Mouse (Mus musculus): ENCODE measurements around the gene Pde8a. TPM values are rescaled to one million over a fixed set of nuclear protein-coding genes. Genes with fewer than 3 reads are reported as not detected.

Pde8a gene
- polyA plus RNA-seq, 1 experiment: 31.6 TPM

DNA sequence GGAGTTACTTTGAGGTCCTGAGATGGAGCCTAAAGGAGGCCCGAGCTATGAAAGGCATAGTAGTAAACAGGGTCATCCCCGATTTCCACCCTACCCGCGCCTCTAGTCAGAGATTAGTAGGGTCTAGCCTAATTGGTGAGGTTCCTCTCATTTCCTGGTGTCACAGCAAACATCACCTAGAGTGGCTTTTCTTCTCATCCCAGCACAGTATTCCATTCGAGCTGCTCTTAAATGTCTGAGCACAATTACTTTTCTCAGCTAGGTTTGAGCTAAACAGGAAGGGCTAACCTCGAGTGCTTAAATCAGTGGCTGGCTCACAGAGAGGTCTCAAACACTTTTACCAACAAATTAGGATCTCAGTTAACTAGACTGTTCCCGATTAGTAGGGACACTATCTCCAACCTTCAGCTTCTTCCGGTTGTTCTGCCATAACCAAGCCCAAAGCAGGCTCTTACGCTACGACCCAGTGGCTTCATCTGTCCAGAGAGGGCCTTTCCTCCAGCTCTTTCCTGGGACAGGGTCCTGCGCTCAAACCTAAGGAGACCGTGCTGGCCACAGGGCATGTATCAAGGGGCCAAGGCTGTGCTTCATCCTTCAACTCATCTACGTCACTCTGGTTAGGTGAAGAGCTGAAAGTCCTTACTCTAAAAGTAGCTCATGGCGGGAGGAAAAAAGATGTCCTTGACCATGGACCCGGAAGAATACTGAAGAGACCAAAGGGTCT lies 132.2 kb downstream of the Pde8a start:
- peak overlapping the region; percentile 73 for H3K4me3 ChIP-seq (ENCODE audit: insufficient read depth, low read depth, low read length)
- 61% methylated on average over 15 of the region's 15 CpGs for WGBS
- peaks cover 16% of the 10 kb centered on the region; the same call in 1 of the 2 replicates for H3K4me1 ChIP-seq (ENCODE audit: control insufficient read depth, insufficient read depth, low read length)
- peak overlapping the region; percentile 73 for H3K27ac ChIP-seq (ENCODE audit: insufficient read depth, low read depth, low read length)
- TF ChIP-seq CTCF (conservative IDR thresholded peaks at IDR 0.05; ENCODE audit: insufficient read depth, insufficient read length, low read depth, low read length) (no peak), POLR2A (IDR thresholded peaks at IDR 0.05; ENCODE audit: low read depth, low read length) (no peak)
- DNase-seq: no peak
- no peaks in the 10 kb centered on the region for H3K27me3 ChIP-seq (replicated peaks; ENCODE audit: control insufficient read depth, insufficient read depth, low read length)
- peaks cover 4% of the 10 kb centered on the region; the same call in 1 of the 2 replicates for H3K36me3 ChIP-seq (ENCODE audit: control insufficient read depth, insufficient read depth, low read length)

DNA sequence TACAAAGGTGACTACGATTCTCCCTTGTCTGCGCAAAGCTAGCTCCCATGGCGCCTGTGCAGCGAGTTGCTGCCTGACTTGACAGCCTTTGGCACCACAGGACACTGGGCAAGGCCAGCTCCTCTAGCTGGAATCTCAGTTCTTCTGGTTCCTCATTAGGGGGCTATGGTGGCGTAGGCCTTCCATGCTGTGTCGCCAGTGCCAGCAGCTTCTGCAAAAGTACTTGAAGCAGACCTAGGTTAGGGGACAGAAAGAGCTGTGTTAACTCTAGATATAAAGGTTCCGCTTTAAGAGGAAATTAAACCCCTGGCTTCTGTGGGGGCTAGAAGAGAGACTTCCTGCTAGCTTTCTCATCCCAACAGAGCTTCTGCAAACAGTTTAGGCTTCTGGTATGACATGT lies 134.8 kb downstream of the Pde8a start:
- Histone ChIP-seq H3K36me3 (ENCODE audit: control insufficient read depth, insufficient read depth, low read length) (no peaks in the 10 kb centered on the region), H3K4me1 (ENCODE audit: control insufficient read depth, insufficient read depth, low read length) (peaks cover 7% of the 10 kb centered on the region; the same call in 1 of the 2 replicates), H3K4me3 (ENCODE audit: insufficient read depth, low read depth, low read length) (no peak overlapping the region), H3K27ac (ENCODE audit: insufficient read depth, low read depth, low read length) (no peak overlapping the region), H3K27me3 (replicated peaks; ENCODE audit: control insufficient read depth, insufficient read depth, low read length) (no peaks in the 10 kb centered on the region)
- no peak for DNase-seq
- WGBS: 71% methylated on average over 7 of the region's 7 CpGs
- TF ChIP-seq CTCF (conservative IDR thresholded peaks at IDR 0.05; ENCODE audit: insufficient read depth, insufficient read length, low read depth, low read length) (no peak), POLR2A (IDR thresholded peaks at IDR 0.05; ENCODE audit: low read depth, low read length) (no peak)

DNA sequence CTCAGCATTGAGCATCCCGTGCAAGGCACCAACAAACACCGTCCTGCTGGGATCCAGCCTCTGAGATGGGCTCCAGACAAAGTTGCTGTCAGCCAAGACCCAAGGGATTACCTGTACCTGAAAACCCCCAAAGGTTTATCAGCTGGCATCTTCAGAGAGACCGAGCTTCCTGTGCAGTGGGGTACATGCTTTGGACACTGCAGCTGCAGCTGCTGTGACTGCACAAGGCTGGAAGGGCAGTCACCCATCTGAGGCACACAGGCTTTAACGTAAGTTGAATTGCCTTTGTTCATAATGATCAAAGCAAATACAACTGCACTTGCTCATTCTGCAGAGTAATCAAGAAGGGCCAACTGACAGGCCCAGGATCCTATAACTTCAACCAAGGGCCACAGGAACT lies 138.4 kb downstream of the Pde8a start:
- Histone ChIP-seq H3K27me3 (replicated peaks; ENCODE audit: control insufficient read depth, insufficient read depth, low read length) (no peaks in the 10 kb centered on the region), H3K36me3 (ENCODE audit: control insufficient read depth, insufficient read depth, low read length) (no peaks in the 10 kb centered on the region), H3K4me1 (ENCODE audit: control insufficient read depth, insufficient read depth, low read length) (no peaks in the 10 kb centered on the region), H3K4me3 (ENCODE audit: insufficient read depth, low read depth, low read length) (no peak overlapping the region), H3K27ac (ENCODE audit: insufficient read depth, low read depth, low read length) (no peak overlapping the region)
- WGBS: 85% methylated on average over 4 of the region's 4 CpGs
- DNase-seq: no peak
- TF ChIP-seq POLR2A (IDR thresholded peaks at IDR 0.05; ENCODE audit: low read depth, low read length): no peak
- no peak for TF ChIP-seq CTCF (conservative IDR thresholded peaks at IDR 0.05; ENCODE audit: insufficient read depth, insufficient read length, low read depth, low read length)

DNA sequence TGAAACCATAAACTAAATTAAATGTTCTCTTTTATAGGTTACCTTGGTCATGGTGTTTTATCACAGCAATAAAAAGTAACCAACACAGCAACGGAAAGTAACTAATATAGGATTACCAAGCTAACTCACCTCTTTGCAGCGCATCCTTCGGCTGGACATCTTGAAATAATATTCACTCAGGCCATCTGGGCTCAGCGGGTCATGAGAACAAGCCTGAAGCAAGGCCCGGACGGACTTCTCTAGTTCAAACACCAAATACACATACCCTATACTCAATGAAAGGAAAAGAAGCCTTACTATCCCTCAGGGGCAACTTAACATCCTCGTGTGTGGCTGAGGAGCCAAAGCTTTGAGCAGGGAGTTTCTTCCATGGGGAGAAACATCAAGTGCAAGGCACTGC lies 142.3 kb downstream of the Pde8a start:
- Histone ChIP-seq H3K36me3 (ENCODE audit: control insufficient read depth, insufficient read depth, low read length) (no peaks in the 10 kb centered on the region), H3K27me3 (replicated peaks; ENCODE audit: control insufficient read depth, insufficient read depth, low read length) (no peaks in the 10 kb centered on the region), H3K4me1 (ENCODE audit: control insufficient read depth, insufficient read depth, low read length) (peaks cover 9% of the 10 kb centered on the region), H3K4me3 (ENCODE audit: insufficient read depth, low read depth, low read length) (no peak overlapping the region), H3K27ac (ENCODE audit: insufficient read depth, low read depth, low read length) (no peak overlapping the region)
- WGBS: 81% methylated on average over 7 of the region's 7 CpGs
- no peak for DNase-seq
- TF ChIP-seq POLR2A (IDR thresholded peaks at IDR 0.05; ENCODE audit: low read depth, low read length) (no peak), CTCF (conservative IDR thresholded peaks at IDR 0.05; ENCODE audit: insufficient read depth, insufficient read length, low read depth, low read length) (no peak)

DNA sequence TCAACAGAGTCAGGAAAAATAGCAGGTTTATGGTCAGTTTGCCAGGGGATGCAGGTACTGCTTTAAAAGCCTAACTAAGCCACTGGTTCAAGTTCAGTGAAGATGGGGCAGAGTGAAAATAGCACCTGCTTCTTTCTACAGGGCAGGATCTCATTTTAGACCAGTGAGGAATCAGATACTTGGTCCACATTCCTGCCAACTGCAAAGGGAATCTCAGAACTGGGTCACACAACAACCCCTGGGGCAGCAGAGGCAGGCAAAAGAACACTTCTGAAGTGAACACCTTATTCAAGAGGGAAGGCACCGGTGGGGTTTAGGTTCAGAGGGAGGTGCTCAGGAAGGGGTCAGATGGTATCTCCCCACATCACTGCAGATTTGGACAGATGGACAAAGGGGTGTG lies 143.0 kb downstream of the Pde8a start:
- H3K4me3 ChIP-seq (ENCODE audit: insufficient read depth, low read depth, low read length): no peak overlapping the region
- TF ChIP-seq POLR2A (IDR thresholded peaks at IDR 0.05; ENCODE audit: low read depth, low read length) (no peak), CTCF (conservative IDR thresholded peaks at IDR 0.05; ENCODE audit: insufficient read depth, insufficient read length, low read depth, low read length) (no peak)
- H3K27ac ChIP-seq (ENCODE audit: insufficient read depth, low read depth, low read length): no peak overlapping the region
- H3K36me3 ChIP-seq (ENCODE audit: control insufficient read depth, insufficient read depth, low read length): no peaks in the 10 kb centered on the region
- H3K4me1 ChIP-seq (ENCODE audit: control insufficient read depth, insufficient read depth, low read length): peaks cover 9% of the 10 kb centered on the region
- WGBS: 72% methylated on average over 1 of the region's 1 CpGs
- H3K27me3 ChIP-seq (replicated peaks; ENCODE audit: control insufficient read depth, insufficient read depth, low read length): no peaks in the 10 kb centered on the region
- DNase-seq: no peak

DNA sequence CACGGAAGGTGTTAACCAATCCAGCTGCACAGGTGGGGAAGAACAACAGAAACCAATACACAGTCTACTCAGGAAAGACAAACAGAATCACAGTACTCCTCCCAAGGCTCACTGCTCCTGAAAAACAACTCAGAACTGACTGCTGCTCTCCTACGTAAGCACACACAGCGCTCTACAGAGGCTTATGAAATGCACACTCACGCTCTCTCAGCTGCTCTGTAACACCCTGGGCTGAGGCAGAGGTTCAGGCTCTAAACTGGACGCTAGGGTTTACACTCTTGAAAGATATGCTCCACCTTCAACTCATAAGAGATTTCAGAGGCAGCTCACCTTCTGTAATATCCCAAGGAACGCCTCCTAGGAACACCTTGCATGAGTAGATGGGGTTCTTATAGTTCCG lies 143.6 kb downstream of the Pde8a start:
- TF ChIP-seq POLR2A (IDR thresholded peaks at IDR 0.05; ENCODE audit: low read depth, low read length) (no peak), CTCF (conservative IDR thresholded peaks at IDR 0.05; ENCODE audit: insufficient read depth, insufficient read length, low read depth, low read length) (no peak)
- 72% methylated on average over 7 of the region's 7 CpGs for WGBS
- no peak overlapping the region for H3K27ac ChIP-seq (ENCODE audit: insufficient read depth, low read depth, low read length)
- no peaks in the 10 kb centered on the region for H3K27me3 ChIP-seq (replicated peaks; ENCODE audit: control insufficient read depth, insufficient read depth, low read length)
- no peak overlapping the region for H3K4me3 ChIP-seq (ENCODE audit: insufficient read depth, low read depth, low read length)
- DNase-seq: no peak
- H3K4me1 ChIP-seq (ENCODE audit: control insufficient read depth, insufficient read depth, low read length): peaks cover 9% of the 10 kb centered on the region
- no peaks in the 10 kb centered on the region for H3K36me3 ChIP-seq (ENCODE audit: control insufficient read depth, insufficient read depth, low read length)

DNA sequence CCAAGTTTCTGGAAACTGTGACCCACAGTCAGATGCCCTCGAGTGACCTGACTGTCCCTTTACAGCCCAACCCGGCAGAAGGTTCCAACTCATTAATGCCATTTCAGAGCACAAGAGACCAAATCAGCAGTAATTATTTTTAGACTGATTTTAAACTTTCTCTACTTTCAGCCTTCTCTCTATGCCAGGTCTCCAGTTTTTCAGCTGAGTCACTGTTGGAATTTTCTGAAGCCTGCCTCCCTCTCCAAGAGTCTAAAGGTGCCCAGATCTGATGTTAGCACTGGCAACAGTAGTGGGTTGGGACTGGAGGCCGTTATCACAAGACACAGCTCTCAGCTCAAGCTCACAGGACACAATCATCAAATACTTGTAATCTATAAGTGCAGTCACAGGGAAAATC lies 154.6 kb downstream of the Pde8a start:
- WGBS: 40% methylated on average over 3 of the region's 3 CpGs
- Histone ChIP-seq H3K4me3 (ENCODE audit: insufficient read depth, low read depth, low read length) (no peak overlapping the region), H3K27ac (ENCODE audit: insufficient read depth, low read depth, low read length) (no peak overlapping the region), H3K36me3 (ENCODE audit: control insufficient read depth, insufficient read depth, low read length) (no peaks in the 10 kb centered on the region), H3K27me3 (replicated peaks; ENCODE audit: control insufficient read depth, insufficient read depth, low read length) (no peaks in the 10 kb centered on the region; the same call in 1 of the 2 replicates), H3K4me1 (ENCODE audit: control insufficient read depth, insufficient read depth, low read length) (peaks cover 3% of the 10 kb centered on the region; the same call in 1 of the 2 replicates)
- TF ChIP-seq POLR2A (IDR thresholded peaks at IDR 0.05; ENCODE audit: low read depth, low read length) (no peak), CTCF (conservative IDR thresholded peaks at IDR 0.05; ENCODE audit: insufficient read depth, insufficient read length, low read depth, low read length) (no peak)
- DNase-seq: peak; percentile 15

All from kidney, adult 2 months (tissue).